Mouse (Mus musculus) heart, adult 2 months (tissue): Measurements from ENCODE around the gene Shq1.

ENCODE experiments used
- CTCF ChIP-seq: fragments of 200-600 bp; IDR thresholded peaks from 2 replicates; pipeline ENCODE4 v1.8.1; 2022; ENCODE audit warnings: antibody characterized with exemption, mild to moderate bottlenecking, moderate library complexity
- EP300 ChIP-seq: fragments of 200-500 bp; IDR thresholded peaks from 2 replicates; pipeline ENCODE4 v1.6.1; 2011; ENCODE audit warnings: low read depth, low read length, control low read depth; ENCODE audit not compliant: insufficient read depth
- POLR2A ChIP-seq: fragments of 200-500 bp; IDR thresholded peaks from 2 replicates; pipeline ENCODE4 v1.6.1; 2011; ENCODE audit warnings: mild to moderate bottlenecking, low read depth, low read length, control low read depth; ENCODE audit not compliant: insufficient read depth

DNA sequence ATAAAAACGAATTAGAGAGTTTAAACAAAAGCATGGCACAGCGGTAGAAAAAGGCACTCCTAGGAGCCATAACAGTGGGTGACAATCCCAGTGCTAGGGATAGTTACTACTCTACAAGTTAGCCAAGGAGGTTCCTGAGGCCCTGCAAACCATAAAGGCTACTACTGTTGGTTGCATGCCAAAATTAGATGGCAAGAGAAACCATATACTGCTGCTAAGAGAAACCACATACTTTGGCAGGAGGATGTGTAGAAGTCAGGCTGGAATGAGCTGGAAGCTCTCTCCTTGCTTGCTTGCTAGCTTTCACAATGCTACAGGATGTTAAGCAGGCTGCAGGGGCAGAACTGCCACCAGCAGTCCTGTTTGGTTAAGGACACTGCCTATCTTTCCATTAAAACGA, 50.5 kb downstream of the Shq1 start:
- TF ChIP-seq CTCF = no peak
- TF ChIP-seq POLR2A = no peak
- TF ChIP-seq EP300 = no peak
